Mouse (Mus musculus): ENCODE measurements around the gene Lpp. TPM values are rescaled to one million over a fixed set of nuclear protein-coding genes. Genes with fewer than 3 reads are reported as not detected.

Gene Lpp
- total and polyA plus RNA-seq, 3 experiments, result 0.64 to 1.2 (median 0.68) TPM

DNA sequence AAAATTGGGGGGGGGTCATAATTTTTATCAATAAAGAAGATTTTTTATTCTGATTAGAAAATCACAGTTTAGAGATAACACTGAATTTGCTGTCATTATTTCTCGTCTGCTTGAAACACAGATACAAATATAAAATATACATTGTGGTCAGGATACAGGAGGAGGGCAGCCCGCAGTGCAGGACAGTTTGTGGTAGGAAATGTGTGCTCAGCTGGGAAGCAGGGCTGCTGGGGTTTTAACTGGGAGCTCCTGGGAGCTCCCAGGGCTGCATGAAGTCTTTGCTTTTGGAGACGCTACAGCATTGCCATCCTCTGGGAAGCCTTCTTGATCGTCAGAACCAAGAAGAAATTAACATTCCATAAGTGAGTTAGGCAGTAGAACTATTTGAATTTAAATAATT lies 571.8 kb downstream of the Lpp start:
- Histone ChIP-seq H3K4me1 (ENCODE audit: control insufficient read depth in 1 of 2, insufficient read depth in 2 of 2) (peaks cover 0 to 28% of the 10 kb centered on the region in 2 experiments; a peak in 2 of 4 replicates), H3K27ac (ENCODE audit: insufficient read depth, low read depth) (no peak overlapping the region), H3K27me3 (replicated peaks) (peaks cover 3% of the 10 kb centered on the region), H3K36me3 (replicated peaks in 1 of 2; ENCODE audit: control insufficient read depth in 1 of 2, insufficient read depth in 1 of 2, low read length in 1 of 2) (no peaks in the 10 kb centered on the region), H3K9me3 (replicated peaks; ENCODE audit: low read length) (no peaks in the 10 kb centered on the region), H3K79me2 (replicated peaks; ENCODE audit: control insufficient read depth, extremely low read depth, insufficient read depth, poor library complexity, severe bottlenecking) (no peaks in the 10 kb centered on the region), H3K9ac (ENCODE audit: insufficient read depth, low read depth) (no peak overlapping the region), H3K4me2 (ENCODE audit: insufficient read depth, low read depth, poor library complexity, severe bottlenecking) (no peak overlapping the region), H3K4me3 (replicated peaks in 1 of 3; ENCODE audit: low read depth in 2 of 3, low read length in 2 of 3, poor library complexity in 1 of 3) (no peak overlapping the region)
- dilution Hi-C loops (cut with MboI; ENCODE audit: extremely low pct_ligation_motif_present, extremely low pct_unique_long_range_greater_than_20kb, low sequenced_read_pairs) (no loop called here), in situ Hi-C loops (cut with MboI; ENCODE audit: low pct_ligation_motif_present, low pct_unique_long_range_greater_than_20kb, low sequenced_read_pairs) (no loop called here)
- no peak for DNase-seq (ENCODE audit: extremely low read depth)
- TF ChIP-seq PAX5 (IDR thresholded peaks at IDR 0.05; ENCODE audit: low read length) (no peak), ELF1 (IDR thresholded peaks at IDR 0.05; ENCODE audit: low read depth, low read length) (no peak), NRF1 (IDR thresholded peaks at IDR 0.05; ENCODE audit: low read depth, low read length) (no peak), BHLHE40 (IDR thresholded peaks at IDR 0.05; ENCODE audit: low read depth, low read length) (no peak), SMC3 (IDR thresholded peaks at IDR 0.05; ENCODE audit: low read depth, low read length) (no peak), ZKSCAN1 (IDR thresholded peaks at IDR 0.05; ENCODE audit: borderline replicate concordance, low read depth, low read length) (no peak), SIN3A (IDR thresholded peaks at IDR 0.05; ENCODE audit: low read length) (no peak), MAZ (IDR thresholded peaks at IDR 0.05; ENCODE audit: low read depth, low read length) (no peak), IRF4 (IDR thresholded peaks at IDR 0.05; ENCODE audit: low read depth, low read length) (no peak), ETS1 (conservative IDR thresholded peaks at IDR 0.05; ENCODE audit: low read depth, low read length) (no peak)

DNA sequence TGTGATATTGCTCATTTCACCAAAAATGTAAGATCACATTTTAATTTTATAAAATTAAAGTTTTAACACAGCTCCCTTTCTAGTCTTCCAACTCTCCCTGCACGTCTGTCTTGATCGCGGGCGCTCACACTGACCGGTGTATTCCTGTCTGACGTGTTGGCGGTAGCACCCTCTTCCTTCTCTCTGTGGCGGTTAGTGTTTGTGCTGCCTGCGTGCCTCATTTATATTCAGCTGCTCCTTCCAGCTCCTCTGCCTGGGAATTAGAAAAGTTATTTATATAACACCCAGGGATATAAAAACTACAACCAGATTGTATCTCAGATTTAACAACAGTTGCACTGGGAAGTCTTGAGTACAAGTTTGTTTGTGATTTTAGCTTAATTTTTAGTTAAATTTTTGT lies 573.2 kb downstream of the Lpp start:
- Histone ChIP-seq H3K4me1 (ENCODE audit: control insufficient read depth in 1 of 2, insufficient read depth in 2 of 2) (peaks cover 0 to 28% of the 10 kb centered on the region in 2 experiments; a peak in 2 of 4 replicates), H3K36me3 (replicated peaks in 1 of 2; ENCODE audit: control insufficient read depth in 1 of 2, insufficient read depth in 1 of 2, low read length in 1 of 2) (no peaks in the 10 kb centered on the region), H3K4me3 (replicated peaks in 1 of 3; ENCODE audit: low read depth in 2 of 3, low read length in 2 of 3, poor library complexity in 1 of 3) (no peak overlapping the region), H3K4me2 (ENCODE audit: insufficient read depth, low read depth, poor library complexity, severe bottlenecking) (no peak overlapping the region), H3K79me2 (replicated peaks; ENCODE audit: control insufficient read depth, extremely low read depth, insufficient read depth, poor library complexity, severe bottlenecking) (no peaks in the 10 kb centered on the region), H3K9me3 (replicated peaks; ENCODE audit: low read length) (no peaks in the 10 kb centered on the region), H3K27ac (ENCODE audit: insufficient read depth, low read depth) (no peak overlapping the region), H3K9ac (ENCODE audit: insufficient read depth, low read depth) (no peak overlapping the region), H3K27me3 (replicated peaks) (peaks cover 3% of the 10 kb centered on the region)
- in situ Hi-C loops (cut with MboI; ENCODE audit: low pct_ligation_motif_present, low pct_unique_long_range_greater_than_20kb, low sequenced_read_pairs) (no loop called here), dilution Hi-C loops (cut with MboI; ENCODE audit: extremely low pct_ligation_motif_present, extremely low pct_unique_long_range_greater_than_20kb, low sequenced_read_pairs) (no loop called here)
- TF ChIP-seq TBP (conservative IDR thresholded peaks at IDR 0.05; ENCODE audit: low read depth, low read length) (no peak), ELF1 (IDR thresholded peaks at IDR 0.05; ENCODE audit: low read depth, low read length) (no peak), GABPA (IDR thresholded peaks at IDR 0.05; ENCODE audit: insufficient replicate concordance, low read depth, low read length) (no peak), CHD1 (IDR thresholded peaks at IDR 0.05; ENCODE audit: low read depth, low read length) (no peak), HCFC1 (IDR thresholded peaks at IDR 0.05; ENCODE audit: low read depth, low read length) (no peak), EP300 (IDR thresholded peaks at IDR 0.05; ENCODE audit: low read length) (no peak), NELFE (IDR thresholded peaks at IDR 0.05; ENCODE audit: low read depth, low read length) (no peak), RAD21 (IDR thresholded peaks at IDR 0.05; ENCODE audit: low read depth, low read length) (no peak), CHD2 (IDR thresholded peaks at IDR 0.05; ENCODE audit: low read length) (no peak), MAFK (IDR thresholded peaks at IDR 0.05; ENCODE audit: insufficient replicate concordance, low read length) (no peak), BHLHE40 (IDR thresholded peaks at IDR 0.05; ENCODE audit: low read depth, low read length) (no peak), SMC3 (IDR thresholded peaks at IDR 0.05; ENCODE audit: low read depth, low read length) (no peak), POLR2AphosphoS2 (IDR thresholded peaks at IDR 0.05; ENCODE audit: low read depth, low read length) (no peak), USF1 (IDR thresholded peaks at IDR 0.05; ENCODE audit: low read depth, low read length) (no peak), ZNF384 (IDR thresholded peaks at IDR 0.05; ENCODE audit: low read depth, low read length) (no peak), CTCF (conservative IDR thresholded peaks at IDR 0.05 in 1 of 2, IDR thresholded peaks at IDR 0.05 in 1 of 2; ENCODE audit: low read depth in 2 of 2, low read length in 2 of 2) (no peak), ZC3H11A (IDR thresholded peaks at IDR 0.05; ENCODE audit: low read depth, low read length) (no peak), PAX5 (IDR thresholded peaks at IDR 0.05; ENCODE audit: low read length) (no peak)
- DNase-seq (ENCODE audit: extremely low read depth), result no peak

Data from CH12.LX (cell line).